Mouse (Mus musculus): Measurements from ENCODE around the gene B2m. TPM values are rescaled to one million over a fixed set of nuclear protein-coding genes. Genes with fewer than 3 reads are reported as not detected.

The B2m gene
- polyA plus RNA-seq, 1 experiment from 2014 or later, result 322 TPM

DNA sequence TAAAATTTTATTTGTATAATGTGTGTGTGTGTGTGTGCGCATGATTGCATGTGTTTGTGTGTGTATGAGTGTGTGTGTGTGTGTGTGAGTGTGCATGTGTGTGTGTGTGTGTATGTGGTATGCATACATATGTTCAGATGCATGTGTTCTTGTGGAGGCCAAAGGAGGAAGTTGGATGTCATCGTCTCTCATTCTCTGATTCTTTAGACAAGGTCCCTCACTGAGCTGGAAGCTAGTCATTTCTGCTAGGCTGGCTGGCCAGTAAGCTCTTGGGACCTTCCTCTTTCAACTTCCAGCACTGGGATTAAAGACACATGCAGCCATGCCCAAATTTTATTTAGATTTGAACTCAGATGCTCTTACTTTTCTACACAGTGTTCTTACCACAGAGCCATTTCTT, 15.4 kb upstream of the B2m start:
- WGBS (ENCODE audit: insufficient replicate concordance), result 59% methylated on average over 2 of the region's 2 CpGs
- H3K4me3 ChIP-seq (replicated peaks), result no peak overlapping the region
- ATAC-seq (ENCODE audit: low read depth) (no peak), DNase-seq (no peak)
- no peaks in the 10 kb centered on the region for H3K36me3 ChIP-seq
- no peak overlapping the region for H3K9ac ChIP-seq
- peaks cover 18% of the 10 kb centered on the region for H3K4me1 ChIP-seq (replicated peaks)
- H3K4me2 ChIP-seq, result no peak overlapping the region
- H3K27me3 ChIP-seq, result peaks cover 6% of the 10 kb centered on the region; the same call in 1 of the 2 replicates
- no peak overlapping the region for H3K27ac ChIP-seq
- no peaks in the 10 kb centered on the region for H3K9me3 ChIP-seq (replicated peaks)

GRCm38 (mm10) chr2:122132618-122133017, 14.9 kb upstream of the B2m start:
- peaks cover 6% of the 10 kb centered on the region; the same call in 1 of the 2 replicates for H3K27me3 ChIP-seq
- no peak for ATAC-seq (ENCODE audit: low read depth)
- no peak overlapping the region for H3K9ac ChIP-seq
- no peak overlapping the region for H3K27ac ChIP-seq
- H3K36me3 ChIP-seq, result no peaks in the 10 kb centered on the region
- DNase-seq, result no peak
- no peak overlapping the region for H3K4me3 ChIP-seq (replicated peaks)
- H3K4me1 ChIP-seq (replicated peaks), result peaks cover 21% of the 10 kb centered on the region
- H3K9me3 ChIP-seq (replicated peaks), result no peaks in the 10 kb centered on the region
- 48% methylated on average over 2 of the region's 2 CpGs for WGBS (ENCODE audit: insufficient replicate concordance)
- H3K4me2 ChIP-seq, result no peak overlapping the region

DNA sequence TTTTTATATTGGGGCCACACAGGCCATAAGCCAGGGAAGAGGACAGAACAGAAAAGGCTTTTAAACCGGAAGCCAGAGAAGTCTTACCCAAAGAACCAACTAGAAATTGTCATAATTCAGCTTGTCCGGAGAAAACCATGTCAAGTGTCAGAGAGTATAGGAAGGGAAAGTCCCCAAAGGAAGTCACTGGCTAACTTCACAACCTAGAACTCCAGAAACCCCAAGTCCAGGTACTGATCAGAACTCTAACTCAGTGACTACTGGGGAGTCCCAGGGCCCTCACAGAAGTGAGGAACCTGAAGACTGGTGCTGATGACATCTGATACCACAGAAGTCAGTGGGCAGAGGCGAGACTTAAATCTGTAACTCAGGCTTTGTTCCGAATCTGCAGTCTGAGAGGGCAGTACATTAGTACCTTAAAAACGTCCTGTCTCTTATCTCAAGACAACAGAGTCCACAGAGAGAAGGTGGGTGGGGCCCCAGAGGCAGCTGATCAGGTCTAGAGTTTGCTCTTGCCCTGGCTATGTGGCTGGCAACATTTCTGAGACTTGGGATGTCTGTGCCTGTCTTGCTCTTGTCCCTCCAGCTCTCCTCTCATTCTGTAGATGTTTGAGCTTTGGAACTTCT, 9.5 kb upstream of the B2m start:
- peak; percentile 83 for DNase-seq
- ATAC-seq (ENCODE audit: low read depth), result peak; percentile 97
- H3K4me2 ChIP-seq, result peak overlapping the region; percentile 50
- no peaks in the 10 kb centered on the region for H3K27me3 ChIP-seq
- H3K4me3 ChIP-seq (replicated peaks), result no peak overlapping the region
- H3K9me3 ChIP-seq (replicated peaks), result no peaks in the 10 kb centered on the region
- no peaks in the 10 kb centered on the region for H3K36me3 ChIP-seq
- peaks cover 36% of the 10 kb centered on the region for H3K4me1 ChIP-seq (replicated peaks)
- peak overlapping the region; percentile 73 for H3K27ac ChIP-seq
- 22% methylated on average over 5 of the region's 5 CpGs for WGBS (ENCODE audit: insufficient replicate concordance)
- peak overlapping the region; percentile 52 for H3K9ac ChIP-seq

DNA sequence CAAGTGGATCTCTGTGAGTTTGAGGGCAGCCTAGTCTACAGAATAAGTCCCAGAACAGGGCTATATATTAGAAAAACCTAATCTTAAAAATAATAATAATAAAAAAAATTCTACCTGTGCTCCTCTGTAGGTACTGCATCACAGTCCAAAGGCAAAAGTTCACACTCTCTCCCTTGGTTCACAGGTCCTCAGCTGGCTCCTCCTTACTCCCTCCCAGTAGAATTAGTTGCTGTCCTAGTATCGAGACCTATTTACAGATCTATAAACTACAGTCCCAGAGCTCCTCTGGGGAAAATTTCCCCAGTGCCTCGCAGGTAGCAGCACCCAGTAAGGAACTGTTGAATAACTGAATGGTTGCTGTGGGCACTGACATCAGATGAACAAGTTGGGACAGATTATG, 6.7 kb upstream of the B2m start:
- H3K27ac ChIP-seq, result peak overlapping the region; percentile 67
- H3K4me2 ChIP-seq, result peak overlapping the region; percentile 13; the same call in 1 of the 2 replicates
- H3K4me1 ChIP-seq (replicated peaks), result peaks cover 38% of the 10 kb centered on the region
- no peaks in the 10 kb centered on the region for H3K9me3 ChIP-seq (replicated peaks)
- 51% methylated on average over 2 of the region's 2 CpGs for WGBS (ENCODE audit: insufficient replicate concordance)
- ATAC-seq (ENCODE audit: low read depth) (no peak), DNase-seq (no peak)
- H3K4me3 ChIP-seq (replicated peaks), result no peak overlapping the region
- no peaks in the 10 kb centered on the region for H3K27me3 ChIP-seq
- no peak overlapping the region for H3K9ac ChIP-seq
- no peaks in the 10 kb centered on the region for H3K36me3 ChIP-seq

- no peaks in the 10 kb centered on the region for H3K27me3 ChIP-seq
- peaks cover 39% of the 10 kb centered on the region for H3K4me1 ChIP-seq (replicated peaks)
- H3K4me3 ChIP-seq (replicated peaks), result no peak overlapping the region
- H3K9me3 ChIP-seq (replicated peaks), result no peaks in the 10 kb centered on the region
- H3K4me2 ChIP-seq, result peak overlapping the region; percentile 13; the same call in 1 of the 2 replicates
- H3K27ac ChIP-seq, result peak overlapping the region; percentile 67
- peak; percentile 18 for ATAC-seq (ENCODE audit: low read depth)
- no peaks in the 10 kb centered on the region for H3K36me3 ChIP-seq
- no peak for DNase-seq
- H3K9ac ChIP-seq, result no peak overlapping the region
- WGBS (ENCODE audit: insufficient replicate concordance), result 61% methylated on average over 5 of the region's 5 CpGs
Observed at GRCm38 (mm10) chr2:122141332-122141967, 6.0 kb upstream of the B2m start.

GRCm38 (mm10) chr2:122143111-122143510, 4.4 kb upstream of the B2m start:
- 77% methylated on average over 3 of the region's 3 CpGs for WGBS (ENCODE audit: insufficient replicate concordance)
- Histone ChIP-seq H3K27ac (no peak overlapping the region), H3K4me3 (replicated peaks) (no peak overlapping the region), H3K4me1 (replicated peaks) (peaks cover 35% of the 10 kb centered on the region), H3K36me3 (no peaks in the 10 kb centered on the region), H3K4me2 (no peak overlapping the region), H3K27me3 (no peaks in the 10 kb centered on the region), H3K9ac (no peak overlapping the region), H3K9me3 (replicated peaks) (no peaks in the 10 kb centered on the region)
- ATAC-seq (ENCODE audit: low read depth) (no peak), DNase-seq (no peak)

GRCm38 (mm10) chr2:122145756-122146155, 1.7 kb upstream of the B2m start:
- Histone ChIP-seq H3K27ac (no peak overlapping the region), H3K9ac (no peak overlapping the region), H3K4me3 (replicated peaks) (no peak overlapping the region), H3K4me2 (no peak overlapping the region), H3K36me3 (peaks cover 7% of the 10 kb centered on the region), H3K4me1 (replicated peaks) (peaks cover 44% of the 10 kb centered on the region), H3K27me3 (no peaks in the 10 kb centered on the region), H3K9me3 (replicated peaks) (no peaks in the 10 kb centered on the region)
- ATAC-seq (ENCODE audit: low read depth) (no peak), DNase-seq (no peak)
- WGBS (ENCODE audit: insufficient replicate concordance), result 59% methylated on average over 4 of the region's 4 CpGs

DNA sequence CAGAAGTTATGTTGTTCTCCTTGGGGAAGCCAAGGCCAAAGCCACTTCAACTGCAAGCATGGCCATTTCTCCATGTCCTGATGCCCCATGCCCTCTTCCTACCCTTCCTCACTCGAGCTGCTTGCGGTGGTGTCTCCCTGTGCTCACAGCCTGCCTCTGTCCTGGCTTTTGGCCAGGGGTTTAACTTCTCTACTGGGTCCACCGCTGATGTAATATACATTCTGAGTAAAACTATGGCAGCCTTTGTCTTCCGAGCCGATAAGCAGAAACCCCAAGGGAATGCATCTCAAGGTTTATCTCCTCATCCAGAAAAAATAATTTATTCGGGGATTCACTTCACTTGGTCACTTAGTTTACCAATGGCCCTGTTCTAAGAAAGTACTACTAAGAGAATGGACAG, 799 bp upstream of the B2m start:
- Histone ChIP-seq H3K9me3 (replicated peaks) (no peaks in the 10 kb centered on the region), H3K27me3 (no peaks in the 10 kb centered on the region), H3K27ac (peak overlapping the region; percentile 65), H3K4me1 (replicated peaks) (peaks cover 44% of the 10 kb centered on the region), H3K4me2 (peak overlapping the region; percentile 93), H3K4me3 (replicated peaks) (peak overlapping the region; percentile 82), H3K36me3 (peaks cover 15% of the 10 kb centered on the region), H3K9ac (peak overlapping the region; percentile 89)
- 74% methylated on average over 6 of the region's 6 CpGs for WGBS (ENCODE audit: insufficient replicate concordance)
- ATAC-seq (ENCODE audit: low read depth) (no peak), DNase-seq (no peak)

- WGBS (ENCODE audit: insufficient replicate concordance), result 9% methylated on average over 18 of the region's 18 CpGs
Observed at GRCm38 (mm10) chr2:122148242-122148917, 894 bp downstream of the B2m start.

DNA sequence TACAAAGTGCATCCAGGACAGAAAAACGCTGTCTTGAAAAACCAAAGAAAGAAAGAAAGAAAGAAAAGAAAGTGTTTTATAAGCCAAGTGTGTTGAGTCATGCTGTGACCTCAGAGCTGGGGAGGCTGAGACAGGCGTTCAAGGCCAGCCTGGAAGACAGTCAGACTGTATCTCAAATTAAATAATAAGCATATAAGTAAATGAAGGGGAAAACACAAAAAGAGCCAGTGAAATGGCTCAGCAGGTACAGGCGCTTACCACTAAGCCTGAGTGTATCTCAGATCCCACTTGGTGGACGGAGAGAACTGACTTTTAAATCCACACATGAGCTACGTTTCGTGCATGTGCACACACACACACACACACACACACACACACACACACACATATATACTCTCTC, 1.8 kb downstream of the B2m start:
- 78% methylated on average over 6 of the region's 6 CpGs for WGBS (ENCODE audit: insufficient replicate concordance)
- Histone ChIP-seq H3K27me3 (no peaks in the 10 kb centered on the region), H3K36me3 (peaks cover 33% of the 10 kb centered on the region), H3K4me3 (replicated peaks) (peak overlapping the region; percentile 82), H3K4me2 (peak overlapping the region; percentile 93), H3K9ac (peak overlapping the region; percentile 89; the same call in 1 of the 2 replicates), H3K4me1 (replicated peaks) (peaks cover 51% of the 10 kb centered on the region), H3K27ac (no peak overlapping the region), H3K9me3 (replicated peaks) (no peaks in the 10 kb centered on the region)
- DNase-seq, result no peak
- ATAC-seq (ENCODE audit: low read depth), result no peak

More at GRCm38 (mm10) chr2:122148242-122148917, 894 bp downstream of the B2m start:
- Histone ChIP-seq H3K27ac (peak overlapping the region; percentile 85), H3K36me3 (peaks cover 30% of the 10 kb centered on the region), H3K4me3 (replicated peaks) (peak overlapping the region; percentile 82), H3K4me2 (peak overlapping the region; percentile 93), H3K4me1 (replicated peaks) (peaks cover 51% of the 10 kb centered on the region), H3K9ac (peak overlapping the region; percentile 89), H3K9me3 (replicated peaks) (no peaks in the 10 kb centered on the region), H3K27me3 (no peaks in the 10 kb centered on the region)
- ATAC-seq (ENCODE audit: low read depth) (peak; percentile 12; the same call in 1 of the 2 replicates), DNase-seq (no peak)

GRCm38 (mm10) chr2:122149716-122150115, 2.2 kb downstream of the B2m start:
- peaks cover 53% of the 10 kb centered on the region for H3K4me1 ChIP-seq (replicated peaks)
- H3K27ac ChIP-seq, result no peak overlapping the region
- H3K36me3 ChIP-seq, result peaks cover 37% of the 10 kb centered on the region
- H3K4me2 ChIP-seq, result peak overlapping the region; percentile 93
- 66% methylated on average over 3 of the region's 3 CpGs for WGBS (ENCODE audit: insufficient replicate concordance)
- no peaks in the 10 kb centered on the region for H3K9me3 ChIP-seq (replicated peaks)
- no peak for DNase-seq
- H3K4me3 ChIP-seq (replicated peaks), result peak overlapping the region; percentile 82
- H3K9ac ChIP-seq, result 0 out of 2 replicates have a peak overlapping the region, but pooled peaks have one; percentile 89
- no peak for ATAC-seq (ENCODE audit: low read depth)
- no peaks in the 10 kb centered on the region for H3K27me3 ChIP-seq

All from liver, embryonic 13.5 days (tissue).